In the genomic region with DNA sequence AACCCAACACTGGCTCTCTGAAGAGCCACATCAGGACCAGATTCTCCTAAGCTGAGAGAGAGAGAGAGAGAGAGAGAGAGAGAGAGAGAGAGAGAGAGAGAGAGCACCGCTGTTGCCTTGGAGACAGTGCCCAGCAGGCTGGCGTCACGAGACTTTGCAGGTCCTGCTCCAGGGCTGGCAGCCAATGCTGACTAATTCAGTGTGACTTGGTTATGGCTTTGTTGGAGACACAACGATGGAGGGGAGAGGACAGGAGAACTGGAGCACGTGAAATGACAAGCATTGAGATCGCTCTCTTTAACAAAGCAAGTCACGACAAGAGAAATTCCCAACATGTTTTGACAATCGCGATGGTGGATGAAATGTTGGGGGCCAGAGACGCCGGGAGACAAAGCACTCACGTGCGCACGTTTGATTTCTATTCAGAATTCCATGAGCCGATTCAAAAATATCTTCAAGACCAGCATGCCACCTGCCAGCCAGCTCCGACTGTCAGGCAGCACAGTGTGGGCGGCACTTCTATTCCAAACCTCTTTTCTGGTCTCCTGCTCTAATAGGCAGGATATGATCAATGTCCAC, we compare ENCODE assay signal across 8 mouse cellular contexts. TPM values are rescaled to one million over a fixed set of nuclear protein-coding genes. Genes with fewer than 3 reads are reported as not detected.
DNase-seq lines count a peak whose midpoint lies in the region; ATAC-seq lines count a peak whose summit lies in the region.

No protein-coding gene starts in this region.

- no peaks in the 10 kb centered on the region for H3K9me3 ChIP-seq in forebrain, embryonic 16.5 days (ENCODE audit: control insufficient read depth, low read length)
- H3K9me3 ChIP-seq in hindbrain, embryonic 15.5 days, result no peaks in the 10 kb centered on the region
- no peaks in the 10 kb centered on the region for H3K9me3 ChIP-seq in neural tube, embryonic 11.5 days (ENCODE audit: control insufficient read depth, low read length)

- intact Hi-C loops in left cerebral cortex, postnatal 10 days (cut with DNase I), result loop anchor here (2.0 to 5.0 kb wide), 2 partner anchors 325 to 387 kb away; no protein-coding TSS in a partner anchor

- H3K4me3 ChIP-seq in forebrain, embryonic 16.5 days (replicated peaks; ENCODE audit: low read length), result peak overlapping the region; percentile 29
- H3K4me3 ChIP-seq in hindbrain, embryonic 15.5 days, result peak overlapping the region; percentile 34
- H3K4me3 ChIP-seq in neural tube, embryonic 11.5 days (ENCODE audit: low read depth, low read length), result peak overlapping the region; percentile 10; the same call in 1 of the 2 replicates

- H3K27me3 ChIP-seq in forebrain, embryonic 16.5 days (replicated peaks; ENCODE audit: control insufficient read depth, insufficient read depth, low read length), result no peaks in the 10 kb centered on the region
- H3K27me3 ChIP-seq in hindbrain, embryonic 15.5 days, result no peaks in the 10 kb centered on the region; the same call in 1 of the 2 replicates
- H3K27me3 ChIP-seq in neural tube, embryonic 11.5 days (ENCODE audit: control insufficient read depth, insufficient read depth, low read length), result peaks cover 4% of the 10 kb centered on the region; the same call in 1 of the 2 replicates

- peak overlapping the region; percentile 43 for H3K9ac ChIP-seq in forebrain, embryonic 16.5 days (replicated peaks; ENCODE audit: low read depth, low read length)
- peak overlapping the region; percentile 37 for H3K9ac ChIP-seq in hindbrain, embryonic 15.5 days
- no peak overlapping the region for H3K9ac ChIP-seq in neural tube, embryonic 11.5 days (ENCODE audit: low read length)

- no peaks in the 10 kb centered on the region for H3K36me3 ChIP-seq in forebrain, embryonic 16.5 days (ENCODE audit: control insufficient read depth, insufficient read depth)
- H3K36me3 ChIP-seq in hindbrain, embryonic 15.5 days, result no peaks in the 10 kb centered on the region
- no peaks in the 10 kb centered on the region for H3K36me3 ChIP-seq in neural tube, embryonic 11.5 days (ENCODE audit: control insufficient read depth, insufficient read depth, low read length)

- 4% methylated on average over 17 of the region's 17 CpGs for WGBS in forebrain, embryonic 16.5 days
- 10% methylated on average over 17 of the region's 17 CpGs for WGBS in hindbrain, embryonic 15.5 days
- WGBS in neural tube, embryonic 11.5 days, result 44% methylated on average over 17 of the region's 17 CpGs

- H3K27ac ChIP-seq in forebrain, embryonic 16.5 days (ENCODE audit: low read length), result peak overlapping the region; percentile 84
- peak overlapping the region; percentile 82 for H3K27ac ChIP-seq in hindbrain, embryonic 15.5 days (replicated peaks)
- 0 out of 2 replicates have a peak overlapping the region, but pooled peaks have one; percentile 9 for H3K27ac ChIP-seq in neural tube, embryonic 11.5 days (ENCODE audit: low read depth, low read length)

- H3K4me2 ChIP-seq in forebrain, embryonic 16.5 days (ENCODE audit: low read length), result peak overlapping the region; percentile 56
- H3K4me2 ChIP-seq in hindbrain, embryonic 15.5 days, result peak overlapping the region; percentile 69
- peak overlapping the region; percentile 12; the same call in 1 of the 2 replicates for H3K4me2 ChIP-seq in neural tube, embryonic 11.5 days (ENCODE audit: low read depth)

- DNase-seq in NIH3T3 (ENCODE audit: low read depth), result peak; percentile 12
- DNase-seq in cerebellum, adult 11 months, result peak; percentile 64
- DNase-seq in left cerebral cortex, postnatal 10 days (ENCODE audit: extremely low spot score in 1 of 2, low spot score in 2 of 2), result peak; percentile 77 to 85
- peak; percentile 70 for DNase-seq in neural tube, embryonic 11.5 days (ENCODE audit: low spot score)
- no peak for DNase-seq in liver
- DNase-seq in thymus, postnatal 25 days, result no peak

- peaks cover 32% of the 10 kb centered on the region for H3K4me1 ChIP-seq in forebrain, embryonic 16.5 days (replicated peaks; ENCODE audit: control insufficient read depth, insufficient read depth, low read length)
- peaks cover 33% of the 10 kb centered on the region for H3K4me1 ChIP-seq in hindbrain, embryonic 15.5 days (replicated peaks)
- H3K4me1 ChIP-seq in neural tube, embryonic 11.5 days (ENCODE audit: control insufficient read depth, insufficient read depth, low read length), result peaks cover 8% of the 10 kb centered on the region; the same call in 1 of the 2 replicates

- ATAC-seq in forebrain, embryonic 16.5 days, result peak; percentile 89
- peak; percentile 90 for ATAC-seq in hindbrain, embryonic 15.5 days (ENCODE audit: low FRiP score, low read depth)
- ATAC-seq in neural tube, embryonic 11.5 days (ENCODE audit: insufficient read depth, low FRiP score, low TSS enrichment), result peak; percentile 84

RNA-seq across cellular contexts. Expression of a gene that starts 17.4 kb away (rescaled TPM):
- polyA plus RNA-seq in forebrain, embryonic 16.5 days (2015; fragmentation: Nextera tagmentation; extraction: Ambion mirVana), result 47.2 and 50.7 TPM in 2 replicates
- 30.1 and 30.3 TPM in 2 replicates for polyA plus RNA-seq in hindbrain, embryonic 15.5 days (2015; fragmentation: Nextera tagmentation; extraction: Ambion mirVana)
- total RNA-seq in left cerebral cortex, postnatal 10 days (2021), result 1 to 10 TPM; 7.2 to 9.0 TPM
- polyA plus RNA-seq in neural tube, embryonic 11.5 days (2014; fragmentation: Nextera tagmentation; extraction: Ambion mirVana), result 63.6 TPM in 2 replicates

RNA-seq across cellular contexts. Expression of a gene that starts 28.2 kb away (rescaled TPM):
- not detected in 2 replicates for polyA plus RNA-seq in forebrain, embryonic 16.5 days (2015; fragmentation: Nextera tagmentation; extraction: Ambion mirVana)
- polyA plus RNA-seq in hindbrain, embryonic 15.5 days (2015; fragmentation: Nextera tagmentation; extraction: Ambion mirVana), result 0.30 and 0.52 TPM in 2 replicates
- under 1 TPM; 0.36 to 0.81 TPM for total RNA-seq in left cerebral cortex, postnatal 10 days (2021)
- polyA plus RNA-seq in neural tube, embryonic 11.5 days (2014; fragmentation: Nextera tagmentation; extraction: Ambion mirVana), result 0.32 and 0.38 TPM in 2 replicates

Comparison
In these comparisons a context has a peak if more than half of its experiments do, and no peak if none do; other contexts are left out.
1. DNase-seq: peak in NIH3T3 (single experiment), cerebellum, adult 11 months (single experiment), left cerebral cortex, postnatal 10 days (2 of 2) and neural tube, embryonic 11.5 days (single experiment); none in liver (single experiment) and thymus, postnatal 25 days (single experiment).
2. H3K27ac ChIP-seq: peak in every context shown above with its lines; median percentile 84 in forebrain, embryonic 16.5 days; 82 in hindbrain, embryonic 15.5 days; 9 in neural tube, embryonic 11.5 days.
3. H3K4me2 ChIP-seq: peak in every context shown above with its lines; median percentile 69 in hindbrain, embryonic 15.5 days; 56 in forebrain, embryonic 16.5 days; 12 in neural tube, embryonic 11.5 days.
4. Peak in every context shown above with its lines, with median percentiles within 50 percentile points of each other: ATAC-seq and H3K4me3 ChIP-seq.